Mouse (Mus musculus) urinary bladder, postnatal 4 days (tissue): ENCODE measurements around the gene Slc25a51.

Experiments
- DNase-seq, 2 experiments: peaks; one replicate each; pipeline ENCODE4 v3.0.0; 2021 to 2022; ENCODE audit warnings: low spot score in 2 of 2

Gene Slc25a51

DNA sequence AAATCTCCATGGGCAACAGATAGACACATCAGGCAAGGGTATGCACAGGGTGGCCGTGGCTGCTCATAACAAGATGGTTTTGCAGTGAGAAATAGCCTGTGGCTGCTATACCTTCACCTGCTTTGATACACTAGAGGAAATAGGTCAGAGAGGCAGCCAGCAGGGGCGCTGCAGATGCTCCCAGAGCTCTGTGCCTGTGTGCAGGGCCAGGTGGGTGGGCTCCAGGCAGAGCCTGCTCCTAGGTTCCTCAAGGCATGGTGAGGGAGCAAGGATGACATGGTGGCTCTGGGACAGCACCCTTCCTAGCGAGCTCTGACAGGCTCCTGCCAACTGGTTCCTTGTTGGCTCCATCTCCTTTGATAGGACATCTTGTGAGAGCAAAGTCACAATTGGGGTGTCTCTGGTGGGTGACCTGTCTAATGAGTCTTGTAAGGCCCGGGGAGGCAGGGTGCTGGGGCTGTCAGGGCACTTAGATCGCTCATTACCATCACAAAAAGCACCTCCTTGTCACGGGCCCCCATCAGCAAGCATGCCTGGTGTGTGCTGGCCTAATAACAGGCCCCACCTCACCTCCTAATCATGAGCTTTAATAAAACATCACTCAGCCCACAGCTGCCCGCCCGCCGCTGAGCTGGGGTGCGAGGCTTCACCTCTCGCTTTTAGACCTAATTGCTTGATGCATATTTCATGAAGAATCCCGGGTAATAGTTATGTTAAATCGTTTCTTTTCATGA is 18.3 kb upstream of the Slc25a51 start:
- DNase-seq, result no peak

DNA sequence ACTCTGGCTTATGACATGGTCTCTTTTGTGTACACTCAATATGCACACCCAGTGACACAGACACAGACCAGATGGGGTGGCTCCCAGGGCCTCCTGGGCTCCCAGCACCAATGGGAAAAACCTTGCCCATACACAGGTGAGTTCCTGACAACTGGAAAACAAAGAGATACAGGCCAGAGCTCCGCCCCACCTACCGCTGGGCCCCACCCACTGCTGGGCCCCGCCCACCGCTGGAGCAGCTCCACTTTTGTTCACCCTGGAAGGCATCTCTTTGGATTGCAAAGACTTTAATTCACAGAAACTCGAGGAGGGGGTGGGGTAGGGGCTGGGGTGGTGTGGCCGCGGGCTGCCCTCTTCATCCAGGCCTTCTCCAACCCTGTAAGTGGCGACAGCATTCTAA is 14.8 kb upstream of the Slc25a51 start:
- no peak for DNase-seq

DNA sequence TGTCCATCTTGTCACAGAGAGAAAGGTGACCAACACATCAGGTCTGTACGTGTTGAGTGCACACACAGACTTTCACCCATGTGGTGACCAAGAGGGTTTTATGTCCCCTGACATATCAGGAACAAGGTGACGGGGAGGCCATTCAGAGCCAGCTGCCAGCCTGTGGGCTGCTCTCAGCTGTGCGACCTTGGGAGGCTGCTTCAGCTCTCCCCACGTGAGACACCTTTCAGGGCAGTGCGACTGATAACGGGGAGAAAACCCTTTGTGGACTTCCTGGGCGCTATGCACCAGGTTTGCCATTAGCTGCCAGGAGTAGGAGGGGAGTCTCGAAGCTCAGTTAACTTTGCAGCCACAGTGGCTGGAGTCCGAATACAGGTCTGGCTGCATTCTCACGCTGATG is 14.1 kb upstream of the Slc25a51 start:
- DNase-seq, result no peak

DNA sequence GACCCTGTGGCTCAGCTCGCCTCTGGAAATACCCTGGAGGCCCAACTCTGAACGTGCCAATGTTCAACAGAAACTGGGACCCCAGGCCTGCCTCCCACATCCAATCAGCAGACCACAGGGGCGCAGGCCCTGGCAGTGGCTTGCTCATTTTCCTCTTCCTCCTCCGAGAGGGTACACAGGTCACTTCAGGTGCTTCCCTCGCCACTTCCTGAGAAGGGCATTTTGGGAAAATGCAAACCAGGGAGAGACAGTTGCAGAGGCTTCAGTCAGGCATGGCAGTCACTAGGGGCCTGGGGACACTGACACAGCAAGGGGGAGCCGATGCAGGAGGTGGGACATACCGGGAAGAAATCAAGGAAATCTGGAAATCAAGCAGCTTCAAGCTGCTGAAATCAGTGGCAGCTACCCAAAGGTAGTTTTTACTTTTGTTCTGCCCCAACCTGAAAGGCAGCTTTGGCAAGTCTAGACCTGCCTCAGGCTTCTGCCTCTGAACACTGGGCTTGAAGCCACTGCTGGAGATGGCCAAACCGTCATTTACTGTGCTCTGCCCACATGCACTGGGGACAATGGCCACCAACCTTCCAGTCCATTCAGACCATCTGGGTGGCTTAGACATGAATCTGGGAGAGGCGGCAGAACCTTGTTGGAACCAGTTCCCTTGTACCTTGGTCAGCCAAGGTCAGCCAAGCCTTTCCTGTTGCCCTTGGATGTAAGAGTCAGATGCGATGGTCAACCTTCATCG is 13.1 kb upstream of the Slc25a51 start:
- DNase-seq, result no peak

DNA sequence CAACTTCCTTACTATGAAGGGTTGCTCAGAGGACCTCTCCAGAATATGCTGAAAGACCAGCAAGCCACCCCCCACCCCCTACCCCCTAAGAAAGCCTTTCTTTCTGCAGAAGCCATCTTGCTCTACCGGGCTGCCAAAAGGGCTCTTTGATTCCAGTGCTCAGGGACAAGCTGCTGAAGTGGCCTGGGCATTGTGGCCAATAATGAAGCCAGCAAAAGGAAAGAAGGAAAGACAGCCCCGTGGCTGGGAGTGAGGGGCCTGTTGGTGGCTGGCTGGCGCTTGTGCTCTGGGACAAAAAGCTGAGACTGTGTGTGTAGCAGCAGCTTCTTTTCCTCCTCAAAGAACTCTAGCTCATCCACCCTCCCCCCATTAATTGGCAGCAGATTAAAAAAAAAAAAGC is 12.2 kb upstream of the Slc25a51 start:
- DNase-seq, result no peak

DNA sequence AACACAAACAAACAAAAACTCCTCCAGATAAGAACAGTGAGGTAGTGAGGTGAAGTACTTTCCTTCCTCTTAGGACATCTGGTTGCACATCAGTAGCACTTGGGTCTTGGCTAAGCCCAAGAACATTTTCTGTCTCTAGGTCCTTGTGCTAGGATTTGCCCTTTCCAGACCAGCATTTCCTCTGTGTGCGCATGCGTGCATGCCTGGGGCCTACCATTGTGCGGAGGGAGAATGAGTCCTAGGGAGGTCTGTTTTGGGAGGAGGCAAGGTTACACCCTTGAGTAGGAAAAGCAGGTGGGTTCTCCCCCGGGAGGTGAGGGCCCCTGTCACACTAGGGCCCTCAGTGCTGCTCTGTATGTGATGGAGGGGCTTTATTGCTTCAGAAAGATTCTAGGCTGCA is 10.5 kb upstream of the Slc25a51 start:
- no peak for DNase-seq

DNA sequence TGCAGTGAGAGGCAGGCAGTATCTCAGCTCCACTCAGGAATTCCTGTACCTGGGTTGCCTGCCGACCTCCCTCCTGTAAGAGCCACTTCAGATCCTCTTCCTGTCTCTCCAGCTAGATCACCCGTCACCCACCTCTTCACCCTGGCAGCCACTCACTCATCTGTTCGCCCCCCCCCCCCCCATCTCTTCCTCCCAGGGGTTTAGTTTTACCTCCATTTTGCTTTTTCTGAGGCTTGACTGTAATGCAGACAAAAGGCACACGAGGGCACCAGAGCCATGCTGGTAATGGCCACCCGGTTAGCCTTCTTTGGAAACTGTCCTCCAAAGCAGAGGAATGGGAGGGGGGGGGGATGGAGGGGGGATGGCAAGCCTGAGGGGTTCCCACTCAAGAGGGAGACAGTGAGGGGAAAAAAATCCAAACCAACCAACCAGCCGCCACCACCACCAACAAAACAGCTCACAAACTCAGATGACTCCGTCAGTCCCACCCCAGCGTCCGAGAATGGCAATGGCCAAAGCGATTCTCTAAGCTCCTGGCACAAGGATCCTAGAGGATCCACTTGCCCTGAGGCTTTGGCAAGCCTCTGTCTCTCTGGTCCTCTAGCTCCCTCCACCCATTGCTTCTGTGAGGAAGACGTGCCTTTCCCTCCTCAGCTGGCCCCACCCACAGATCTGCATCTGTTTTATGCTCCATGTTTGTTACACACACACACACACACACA is 9.8 kb upstream of the Slc25a51 start:
- DNase-seq, result no peak

DNA sequence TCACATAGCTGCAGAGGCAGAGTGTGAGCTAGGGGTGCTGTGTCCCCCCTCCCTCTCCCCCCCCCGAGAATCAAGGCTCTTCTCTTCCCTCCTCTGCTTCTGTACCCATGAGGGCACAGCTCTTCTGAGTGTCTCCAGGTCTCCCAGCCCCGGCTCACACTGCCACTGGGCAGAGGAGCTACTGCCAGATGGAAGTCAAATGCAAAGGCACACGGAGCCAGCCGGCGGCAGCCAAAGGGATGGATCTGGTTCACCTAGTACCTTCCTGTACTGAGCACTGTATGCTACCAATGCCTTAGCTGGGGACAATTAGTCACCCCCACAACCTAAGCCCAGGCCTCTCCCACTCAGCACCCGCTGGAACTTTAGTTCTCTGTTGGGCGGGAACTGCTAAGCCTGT is 7.7 kb upstream of the Slc25a51 start:
- no peak for DNase-seq

DNA sequence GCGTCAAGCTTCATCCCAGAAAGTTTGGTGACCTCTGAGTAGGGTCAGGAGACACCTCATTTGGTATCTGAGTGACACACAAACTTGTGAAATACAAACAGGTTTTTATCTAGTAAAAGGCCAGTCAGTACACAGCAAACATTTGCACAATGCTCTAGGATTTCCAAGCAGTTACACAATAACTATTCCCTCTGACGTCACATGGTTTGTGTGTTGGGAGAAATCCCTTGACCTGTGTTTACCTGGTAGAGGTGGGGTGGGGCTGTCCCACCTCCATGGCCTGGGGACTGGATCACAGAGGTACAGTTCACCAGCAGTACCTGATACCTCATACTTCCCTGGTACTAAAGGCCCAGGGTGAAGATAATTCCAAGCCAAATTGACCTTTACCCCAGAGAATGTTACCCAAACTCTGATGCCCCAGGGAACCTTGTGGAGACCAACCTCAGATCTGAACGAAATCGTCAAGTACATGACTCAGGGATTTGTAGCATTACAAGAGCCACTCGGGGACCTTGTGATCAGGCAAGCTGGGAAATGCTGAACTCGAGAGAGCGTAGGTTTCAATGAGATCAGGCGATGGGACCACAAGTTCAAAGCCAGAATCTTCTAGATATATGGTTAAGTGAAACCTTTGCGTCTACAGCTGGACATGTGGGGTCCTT is 5.2 kb upstream of the Slc25a51 start:
- DNase-seq, result no peak

DNA sequence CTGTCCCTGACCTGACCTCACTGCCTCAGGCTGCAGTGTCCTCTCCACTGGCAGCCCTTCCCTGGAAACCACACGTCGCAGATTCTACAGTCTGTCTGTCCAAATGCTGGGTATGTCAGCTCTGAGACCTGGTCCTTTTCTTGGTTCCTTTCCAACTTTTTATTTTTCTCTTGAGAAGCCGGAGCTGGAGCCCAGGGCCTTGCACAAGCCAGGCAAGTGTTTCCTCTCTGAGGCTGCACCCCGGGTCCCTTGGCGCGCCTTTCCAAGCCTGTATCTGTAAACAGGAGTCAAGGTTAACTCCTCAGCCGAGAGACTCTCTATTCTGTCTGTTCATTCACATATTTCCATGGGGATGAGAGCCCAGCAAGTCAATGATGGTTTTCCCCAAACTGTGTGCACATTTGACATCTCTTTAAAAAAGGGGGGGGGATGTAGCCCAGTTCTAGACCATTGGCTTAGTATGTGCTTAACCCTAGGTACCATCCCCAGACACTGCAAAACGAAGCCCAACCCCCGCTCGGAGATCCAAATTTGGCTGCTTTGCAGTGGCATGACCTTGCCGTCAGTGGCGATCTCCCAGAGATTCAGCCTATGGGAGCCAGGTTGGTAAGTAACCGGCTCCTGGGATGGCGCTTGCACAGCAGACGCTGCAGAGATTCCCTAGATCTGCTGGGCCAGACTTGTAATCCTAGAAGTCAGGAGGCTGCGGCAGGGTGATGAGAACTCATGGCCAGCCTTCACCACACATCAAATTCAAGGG is 4.0 kb upstream of the Slc25a51 start:
- DNase-seq, result no peak

DNA sequence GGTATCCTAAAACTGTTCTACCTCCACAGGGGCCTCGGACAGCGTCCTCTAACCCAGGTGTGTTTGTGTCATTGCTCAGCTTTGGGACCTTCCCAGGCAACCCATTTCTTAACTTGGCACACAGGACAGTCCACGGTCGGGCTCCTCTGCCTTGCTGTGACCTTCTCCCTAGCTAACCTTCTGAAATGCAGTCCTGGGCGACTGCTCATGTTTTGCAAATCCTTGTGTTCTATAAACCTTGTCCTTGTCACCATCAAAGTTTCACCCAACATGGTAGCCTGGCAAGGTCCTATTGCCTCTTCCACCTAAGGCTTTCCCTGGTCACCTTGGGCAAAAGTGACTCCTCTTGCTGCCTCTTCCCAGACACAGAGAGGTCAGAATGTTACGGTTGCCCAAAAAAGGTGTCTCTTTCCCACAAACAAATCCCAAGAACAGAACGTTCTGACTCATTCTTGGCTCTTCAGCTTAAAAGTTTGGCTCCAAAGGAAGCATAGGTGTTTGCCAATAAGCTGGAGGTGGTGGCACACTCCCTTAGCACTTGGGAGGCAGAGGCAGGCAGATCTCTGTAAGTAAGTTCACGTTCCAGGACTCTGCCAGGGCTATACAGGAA is 2.7 kb upstream of the Slc25a51 start:
- no peak for DNase-seq

DNA sequence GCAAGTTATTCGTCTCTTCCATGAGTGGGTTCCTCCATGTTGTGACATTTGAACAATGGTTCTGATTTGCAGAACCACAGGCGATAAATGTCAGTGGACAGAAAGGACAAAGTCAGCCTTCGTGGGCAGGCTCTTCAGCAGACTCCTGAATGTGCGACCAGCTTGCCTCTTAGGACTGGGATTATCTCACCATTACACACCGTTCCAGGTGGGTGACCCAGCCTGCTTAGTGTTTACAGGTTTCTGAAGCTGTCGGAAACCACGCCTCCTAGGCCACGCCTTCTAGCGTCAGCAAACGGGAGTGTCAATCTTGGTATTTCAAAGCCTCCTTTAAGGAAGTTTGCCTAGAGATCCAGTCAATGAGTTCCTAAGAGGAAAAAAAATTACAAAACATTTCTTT is 704 bp upstream of the Slc25a51 start:
- DNase-seq, result peak; percentile 56 to 75

DNA sequence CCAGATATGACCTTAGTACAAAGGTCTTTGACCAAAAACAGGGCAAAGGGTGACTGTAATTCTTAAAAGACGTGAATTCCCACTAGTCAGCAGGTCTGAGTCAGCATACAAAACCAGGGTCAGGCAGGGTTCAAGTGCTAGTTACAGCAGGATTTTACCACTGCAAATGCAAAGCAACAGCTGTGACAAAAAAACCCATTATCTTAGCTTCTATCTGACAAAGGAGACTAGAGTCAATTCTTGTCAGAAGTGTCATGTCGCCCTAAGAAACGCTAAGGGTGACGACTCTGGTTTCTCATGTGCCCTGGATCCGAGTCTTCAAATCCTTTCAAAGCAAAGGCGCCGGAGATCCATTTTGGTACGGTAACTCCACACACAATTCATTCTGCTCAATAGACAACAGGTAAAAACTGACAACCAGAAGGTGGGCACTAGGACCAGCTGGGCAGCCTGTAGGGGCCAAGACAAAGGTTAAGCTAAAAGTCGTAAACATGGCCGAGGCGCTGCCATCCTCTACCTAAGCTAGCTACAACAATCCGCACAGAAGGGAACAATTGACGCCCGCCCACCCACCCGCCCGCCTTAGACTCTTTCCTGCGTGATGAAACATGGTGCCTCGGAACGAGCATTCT is 747 bp downstream of the Slc25a51 start:
- no peak for DNase-seq

DNA sequence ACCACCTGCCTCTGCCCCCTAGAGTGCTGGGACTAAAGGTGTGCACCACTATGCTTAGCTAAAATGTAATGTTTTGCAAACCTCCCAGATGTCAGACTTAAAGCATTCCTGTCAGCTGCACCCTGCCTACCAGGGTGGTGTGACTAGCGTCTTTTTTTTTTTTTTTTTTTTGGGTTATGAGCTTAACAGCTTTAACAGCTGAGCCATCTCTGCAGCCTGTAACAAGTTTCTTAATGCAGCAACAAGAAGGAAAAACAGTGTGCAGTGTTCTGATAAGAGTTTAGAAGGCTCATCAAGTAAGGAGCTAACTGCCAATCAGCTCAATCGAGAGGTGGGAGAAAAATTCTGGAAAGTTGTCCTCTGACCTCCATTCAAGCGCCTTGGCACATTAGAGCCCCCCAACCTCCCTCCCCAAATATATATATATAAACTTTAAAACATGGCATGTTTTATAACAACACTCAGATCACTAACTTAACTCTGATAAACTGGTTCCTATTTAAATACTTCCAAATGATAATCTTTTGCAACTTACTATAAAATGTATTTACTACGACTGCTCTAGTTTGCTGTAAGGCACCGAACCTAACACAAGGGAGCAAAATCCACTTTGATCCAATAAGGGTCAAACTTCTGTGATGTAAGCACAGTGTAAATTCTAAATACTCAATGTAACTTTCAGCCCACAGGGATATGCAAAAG is 1.4 kb downstream of the Slc25a51 start:
- no peak for DNase-seq

DNA sequence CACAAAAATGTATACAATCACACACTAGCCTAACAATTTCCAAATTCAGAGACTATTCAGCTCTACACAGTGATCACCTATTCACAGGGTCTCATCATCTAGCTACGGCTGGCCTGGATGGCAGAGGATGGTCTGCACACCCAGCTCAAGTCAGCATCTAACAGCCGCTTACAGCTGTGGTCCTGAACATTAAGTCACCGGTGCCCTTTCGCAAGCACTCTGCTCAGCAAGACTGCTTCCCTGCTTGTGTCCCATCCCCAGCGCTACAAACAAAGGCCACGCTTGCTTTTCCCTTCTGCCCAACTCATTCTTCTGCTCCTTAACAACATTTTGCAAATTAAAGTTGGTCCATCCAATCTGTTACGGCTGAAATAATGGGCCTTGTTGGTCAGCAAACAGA is 2.2 kb downstream of the Slc25a51 start:
- no peak for DNase-seq

DNA sequence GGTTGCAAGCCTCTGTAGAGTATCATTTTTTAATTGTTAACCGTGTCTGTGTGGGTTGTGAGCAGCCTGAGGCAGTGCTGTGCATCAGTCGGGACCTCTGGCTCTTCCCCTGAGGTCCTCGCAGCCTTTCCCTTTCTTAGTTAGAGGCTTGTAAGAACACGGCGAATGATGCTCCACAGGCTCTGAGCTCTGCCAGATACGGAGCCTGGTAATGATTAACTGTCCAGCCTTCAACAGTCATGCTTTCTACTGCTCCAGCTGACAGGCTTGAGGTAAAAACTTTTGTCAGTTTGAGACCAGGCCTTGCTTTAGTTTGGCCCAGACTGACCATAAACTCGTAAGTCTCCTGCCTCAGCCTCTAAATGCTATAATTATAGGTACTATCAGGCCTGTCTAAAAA is 3.3 kb downstream of the Slc25a51 start:
- no peak for DNase-seq

DNA sequence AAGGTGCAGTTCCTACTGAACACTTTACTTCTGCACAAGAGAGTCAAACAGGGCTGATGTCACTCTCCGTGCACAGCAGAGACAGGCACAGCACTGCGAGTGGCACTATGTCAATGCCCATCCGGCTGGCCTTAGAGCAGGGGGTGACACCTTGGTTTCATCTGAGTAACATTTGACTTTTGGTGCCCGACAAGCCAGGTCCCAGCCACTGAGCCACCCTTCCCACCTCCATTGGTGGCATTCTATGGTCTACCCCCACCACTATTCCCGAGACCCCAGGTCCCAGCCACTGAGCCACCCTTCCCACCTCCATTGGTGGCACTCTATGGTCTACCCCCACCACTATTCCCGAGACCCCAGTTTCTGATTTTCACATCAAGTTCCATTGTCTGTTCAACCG is 4.5 kb downstream of the Slc25a51 start:
- DNase-seq, result peak in 1 of 2 experiments; percentile 55

DNA sequence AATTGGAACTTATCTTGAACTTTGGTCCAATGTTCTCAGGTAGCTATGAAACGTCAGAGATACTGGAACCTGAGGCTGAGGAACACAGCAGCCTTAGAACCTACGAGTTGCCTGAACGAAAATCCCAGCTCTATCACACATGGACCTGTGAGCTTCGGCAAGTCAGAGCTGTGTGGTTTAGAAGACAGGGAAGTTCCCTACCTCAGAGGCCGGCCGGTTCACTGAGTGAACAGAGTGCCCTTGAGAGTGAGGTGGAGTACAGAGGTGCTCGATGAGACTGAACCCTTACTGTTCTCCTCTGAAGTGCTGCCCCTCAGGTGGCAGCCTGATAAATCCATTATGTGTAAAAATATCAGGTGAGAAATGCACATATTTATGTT is 5.1 kb downstream of the Slc25a51 start:
- peak in 1 of 2 experiments; percentile 52 for DNase-seq

DNA sequence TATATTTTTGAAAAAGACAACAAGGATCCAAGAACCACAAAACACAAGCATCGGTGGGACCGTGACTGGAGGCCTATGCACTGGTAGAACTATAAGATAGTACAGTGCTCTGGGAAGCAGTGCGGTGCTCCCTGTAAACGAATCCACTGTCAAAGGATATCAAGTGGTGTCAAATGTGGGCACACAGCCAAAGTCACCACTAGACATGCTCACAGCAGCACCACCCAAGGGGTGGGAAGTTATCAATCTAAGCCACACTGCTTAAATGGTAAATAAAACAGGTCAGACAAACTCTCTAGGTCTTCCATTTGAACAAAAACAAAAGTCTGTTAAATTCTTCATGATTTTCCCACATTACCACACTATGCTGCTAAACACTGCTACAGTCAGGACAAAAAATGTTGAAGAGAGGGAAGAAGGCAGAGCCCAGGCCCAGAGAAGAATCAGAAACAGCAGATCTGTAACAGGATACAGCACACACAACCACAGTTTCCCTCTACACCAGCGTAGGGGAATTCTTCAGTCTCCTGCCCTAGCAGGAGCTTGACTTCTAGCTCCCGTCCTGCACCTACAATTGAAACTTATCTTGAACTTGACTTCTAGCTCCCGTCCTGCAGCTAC is 5.6 kb downstream of the Slc25a51 start:
- DNase-seq, result peak in 1 of 2 experiments; percentile 52

DNA sequence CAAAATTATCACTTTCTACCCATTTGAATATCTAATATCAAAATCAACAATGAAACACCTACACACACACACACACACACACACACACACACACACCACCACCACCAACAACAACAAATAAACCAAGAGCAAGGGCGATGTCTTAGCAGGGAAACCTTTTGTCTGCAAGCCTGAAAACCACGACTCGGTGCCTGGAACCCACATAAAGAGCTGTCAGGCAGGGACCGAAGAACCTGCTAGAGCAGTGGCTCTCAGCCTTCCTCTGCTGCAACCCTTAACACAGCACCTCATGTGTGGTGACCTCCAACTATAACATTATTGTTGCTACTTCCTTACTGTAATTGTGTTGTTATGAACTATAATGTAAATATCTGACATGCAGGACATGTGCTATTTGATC is 6.3 kb downstream of the Slc25a51 start:
- no peak for DNase-seq
